Mouse (Mus musculus) midbrain, embryonic 14.5 days (tissue): Measurements from ENCODE around the gene Daam2. TPM values are rescaled to one million over a fixed set of nuclear protein-coding genes. Genes with fewer than 3 reads are reported as not detected.

Experiments used
- ATAC-seq: fragments of 200-750 bp; cut with Nextera tagmentation; 2 replicates; pipeline ENCODE4 v1.8.0; 2017; ENCODE audit warnings: moderate number of reproducible peaks, moderate library complexity; ENCODE audit not compliant: low FRiP score, low TSS enrichment
- DNase-seq: peaks from one replicate; pipeline ENCODE4 v3.0.0-alpha.2; 2015
- H3K27ac ChIP-seq: fragments of 300-500 bp; sonication (generic); replicated peaks from 2 replicates; pipeline ENCODE4 v1.5.1; 2014; ENCODE audit warnings: mild to moderate bottlenecking, low read depth, low read length, moderate library complexity
- H3K27me3 ChIP-seq: fragments of 300-500 bp; sonication (generic); 2 replicates; pipeline ENCODE4 v1.6.1; 2014; ENCODE audit warnings: low read length, control low read depth, mixed read lengths; ENCODE audit not compliant: control insufficient read depth, insufficient read depth
- H3K36me3 ChIP-seq: fragments of 300-500 bp; sonication (generic); 2 replicates; pipeline ENCODE4 v1.6.1; 2014; ENCODE audit warnings: low read length, control low read depth; ENCODE audit not compliant: control insufficient read depth, insufficient read depth
- H3K4me1 ChIP-seq: fragments of 300-500 bp; sonication (generic); 2 replicates; pipeline ENCODE4 v1.6.1; 2014; ENCODE audit warnings: mild to moderate bottlenecking, antibody characterized with exemption, low read length, control low read depth; ENCODE audit not compliant: control insufficient read depth, insufficient read depth
- H3K4me2 ChIP-seq: fragments of 300-500 bp; sonication (generic); 2 replicates; pipeline ENCODE4 v1.6.1; 2014; ENCODE audit warnings: mild to moderate bottlenecking, low read length, moderate library complexity
- H3K4me3 ChIP-seq: fragments of 300-500 bp; sonication (generic); replicated peaks from 2 replicates; pipeline ENCODE4 v1.5.1; 2014; ENCODE audit warnings: low read depth, low read length
- H3K9ac ChIP-seq: fragments of 300-500 bp; sonication (generic); replicated peaks from 2 replicates; pipeline ENCODE4 v1.6.1; 2014; ENCODE audit warnings: mild to moderate bottlenecking, low read length, moderate library complexity
- H3K9me3 ChIP-seq: fragments of 300-500 bp; sonication (generic); 2 replicates; pipeline ENCODE4 v1.6.1; 2016; ENCODE audit warnings: low read length, control low read depth, mixed read lengths; ENCODE audit not compliant: control insufficient read depth
- WGBS: fragments of 180-500 bp; shearing (Covaris S2); extraction: QIAGEN DNeasy Blood & Tissue Kit; methylation state at CpG from one replicate; pipeline ENCODE4 v1.1.7; 2014; 5-methylcytosine and 5-hydroxymethylcytosine counted together
- polyA plus RNA-seq: library from polyadenylated mRNA; unstranded; fragments of >200 nt; fragmentation: Nextera tagmentation; extraction: Ambion mirVana; gene quantifications from 2 replicates; pipeline ENCODE4 v1.2.1, GENCODE M21; 2014

Daam2 gene
- polyA plus RNA-seq, 1 experiment from 2014 or later, result 2.1 TPM

DNA sequence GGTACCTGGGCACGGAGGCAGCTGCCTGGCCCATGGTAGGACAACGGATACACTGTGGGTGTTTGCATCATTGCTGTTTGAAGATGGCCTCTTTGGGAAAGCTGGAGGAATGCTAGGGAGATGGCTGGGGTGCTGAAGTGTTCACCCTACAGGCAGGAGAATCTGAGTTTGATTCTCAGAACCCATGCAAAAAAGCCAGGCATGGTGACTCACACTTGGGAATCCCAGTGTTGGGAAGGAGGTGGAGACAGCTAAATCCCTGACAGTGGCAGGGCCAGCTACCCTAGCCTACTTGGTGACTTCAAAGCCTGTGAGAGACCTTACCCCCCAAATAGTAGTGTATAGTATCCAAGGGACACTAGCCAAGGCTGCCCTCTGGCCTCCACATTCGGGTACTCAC is 49.0 kb downstream of the Daam2 start:
- no peak overlapping the region for H3K9ac ChIP-seq
- H3K4me3 ChIP-seq, result no peak overlapping the region
- no peak for ATAC-seq
- no peak overlapping the region for H3K4me2 ChIP-seq
- WGBS, result 91% methylated on average over 3 of the region's 3 CpGs
- no peaks in the 10 kb centered on the region for H3K36me3 ChIP-seq
- DNase-seq, result no peak
- H3K9me3 ChIP-seq, result no peaks in the 10 kb centered on the region
- no peaks in the 10 kb centered on the region for H3K4me1 ChIP-seq
- no peaks in the 10 kb centered on the region for H3K27me3 ChIP-seq
- H3K27ac ChIP-seq, result no peak overlapping the region

DNA sequence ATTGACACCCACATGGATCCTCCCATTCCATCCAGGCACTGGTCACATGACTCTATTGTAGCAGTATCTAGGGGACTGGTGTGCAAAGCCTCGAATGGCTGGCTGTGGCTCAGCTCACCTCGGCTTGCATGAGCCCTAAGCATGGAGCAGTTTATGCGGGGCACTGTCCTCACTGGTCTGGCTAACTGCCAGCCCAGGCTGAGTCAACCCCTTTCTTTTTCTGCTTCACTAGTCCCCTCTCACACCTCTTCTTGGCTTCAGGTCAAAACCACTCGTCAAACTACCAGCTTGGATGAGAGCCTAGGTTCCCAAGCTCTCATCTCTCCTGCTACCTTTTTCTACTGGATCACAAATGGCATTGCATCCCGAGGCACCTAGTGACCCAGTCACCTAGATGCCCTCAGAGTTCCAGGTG is 51.5 kb downstream of the Daam2 start:
- H3K27me3 ChIP-seq, result no peaks in the 10 kb centered on the region
- WGBS, result 49% methylated on average over 5 of the region's 5 CpGs
- H3K27ac ChIP-seq, result no peak overlapping the region
- H3K36me3 ChIP-seq, result no peaks in the 10 kb centered on the region
- no peak for ATAC-seq
- H3K4me3 ChIP-seq, result no peak overlapping the region
- H3K4me2 ChIP-seq, result no peak overlapping the region
- no peaks in the 10 kb centered on the region for H3K9me3 ChIP-seq
- DNase-seq, result peak; percentile 57
- H3K4me1 ChIP-seq, result no peaks in the 10 kb centered on the region
- H3K9ac ChIP-seq, result no peak overlapping the region

DNA sequence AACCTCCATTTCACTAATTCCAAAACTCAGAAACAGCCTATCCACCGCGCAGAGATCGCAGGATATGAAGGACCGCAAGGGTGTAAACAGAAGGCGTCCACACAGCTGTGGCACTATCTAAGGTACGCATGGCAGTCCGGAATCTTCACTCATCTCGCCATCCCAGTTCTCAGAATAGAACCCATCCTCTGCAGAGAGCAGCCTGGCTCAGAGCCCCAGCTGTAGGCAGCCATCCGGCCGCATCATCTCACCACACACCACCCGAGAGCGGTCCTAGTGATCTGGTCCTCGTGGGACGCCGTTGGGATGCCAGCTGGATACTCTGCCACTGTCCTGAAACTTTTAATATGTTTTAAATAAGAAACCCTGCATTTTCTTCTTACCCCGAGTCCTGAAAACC is 54.7 kb downstream of the Daam2 start:
- H3K4me2 ChIP-seq, result no peak overlapping the region
- ATAC-seq (no peak), DNase-seq (no peak)
- no peaks in the 10 kb centered on the region for H3K4me1 ChIP-seq
- 94% methylated on average over 16 of the region's 16 CpGs for WGBS
- no peaks in the 10 kb centered on the region for H3K9me3 ChIP-seq
- no peaks in the 10 kb centered on the region for H3K36me3 ChIP-seq
- no peak overlapping the region for H3K27ac ChIP-seq
- no peak overlapping the region for H3K4me3 ChIP-seq
- H3K27me3 ChIP-seq, result no peaks in the 10 kb centered on the region
- H3K9ac ChIP-seq, result no peak overlapping the region

DNA sequence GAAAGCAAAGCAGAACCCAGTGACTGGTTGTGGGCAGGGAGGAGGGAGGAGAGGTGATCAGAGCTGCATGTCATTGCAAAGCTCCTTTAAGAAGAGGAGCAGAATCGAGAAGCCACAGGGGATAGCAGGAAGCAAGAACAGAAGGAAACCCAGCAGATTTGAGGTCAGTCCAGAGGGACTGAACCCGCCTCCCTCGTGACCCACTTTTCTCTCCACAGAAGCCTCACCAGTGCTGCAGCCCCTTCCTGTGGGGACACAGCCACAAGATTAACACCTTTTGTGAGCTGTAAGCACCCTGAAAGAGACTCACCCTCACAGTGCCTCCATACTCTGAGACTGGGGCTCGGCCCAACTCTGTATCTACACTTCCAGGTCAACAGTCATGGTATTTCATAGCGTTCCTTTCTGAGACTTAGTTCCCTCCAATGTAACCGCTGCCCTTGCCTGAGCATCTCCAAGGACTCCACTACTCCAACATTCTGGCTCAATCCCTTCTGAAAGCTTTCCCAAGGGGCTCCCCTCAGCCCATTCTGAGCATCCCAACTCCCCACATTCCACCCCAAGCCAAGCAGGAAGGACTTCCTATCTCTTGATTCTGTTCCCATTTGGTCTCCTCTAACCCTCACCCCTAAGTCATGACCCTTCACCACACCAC is 60.8 kb downstream of the Daam2 start:
- Histone ChIP-seq H3K4me2 (no peak overlapping the region), H3K27ac (no peak overlapping the region), H3K4me3 (no peak overlapping the region), H3K27me3 (no peaks in the 10 kb centered on the region), H3K36me3 (no peaks in the 10 kb centered on the region), H3K9ac (no peak overlapping the region), H3K9me3 (no peaks in the 10 kb centered on the region), H3K4me1 (no peaks in the 10 kb centered on the region)
- DNase-seq, result no peak
- 89% methylated on average over 6 of the region's 6 CpGs for WGBS
- ATAC-seq, result no peak

DNA sequence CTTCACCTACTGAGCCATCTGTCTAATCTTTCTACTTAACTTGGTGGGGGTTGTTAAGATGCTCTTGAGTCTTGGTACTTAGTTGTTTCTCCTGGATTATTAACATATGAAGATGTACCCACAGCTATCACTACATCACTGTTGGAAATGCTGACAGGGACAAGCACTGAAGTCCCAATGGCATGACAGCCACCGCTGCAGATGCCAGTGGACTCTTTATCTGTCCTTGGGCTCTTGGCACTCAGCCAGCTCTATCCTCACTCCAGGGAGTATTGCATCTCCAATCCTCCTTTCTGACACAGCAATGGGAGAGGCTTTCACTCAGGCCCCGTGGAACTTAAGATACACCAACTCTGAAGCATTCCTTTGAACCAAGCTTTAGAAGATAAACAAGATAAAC is 63.9 kb downstream of the Daam2 start:
- DNase-seq, result no peak

DNA sequence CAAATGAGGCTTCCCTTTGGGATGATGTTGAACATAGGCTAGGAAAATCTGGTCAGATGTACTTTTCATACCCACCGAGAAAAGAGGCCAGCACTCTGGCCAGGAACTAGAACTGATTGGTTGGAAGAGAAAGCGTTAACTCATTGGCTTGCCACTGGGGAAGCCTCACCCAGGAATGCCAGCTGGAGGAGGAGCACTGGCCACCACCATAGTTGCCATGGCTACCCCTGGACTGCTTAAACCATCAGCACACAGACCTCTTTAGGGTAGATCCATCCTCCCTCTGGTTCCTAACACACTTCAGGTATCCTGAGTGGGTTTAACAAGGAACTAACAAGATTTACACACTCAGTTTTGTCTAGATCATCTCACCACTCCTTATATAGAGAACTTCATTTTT is 64.5 kb downstream of the Daam2 start:
- Histone ChIP-seq H3K9ac (no peak overlapping the region), H3K4me1 (no peaks in the 10 kb centered on the region), H3K4me3 (no peak overlapping the region), H3K27ac (no peak overlapping the region), H3K36me3 (no peaks in the 10 kb centered on the region), H3K4me2 (no peak overlapping the region), H3K9me3 (no peaks in the 10 kb centered on the region), H3K27me3 (no peaks in the 10 kb centered on the region)
- no peak for DNase-seq
- WGBS, result 87% methylated on average over 2 of the region's 2 CpGs
- ATAC-seq, result no peak

More for the DNA sequence above, 63.9 kb downstream of the Daam2 start:
- H3K36me3 ChIP-seq, result no peaks in the 10 kb centered on the region
- H3K9me3 ChIP-seq, result no peaks in the 10 kb centered on the region
- H3K4me2 ChIP-seq, result no peak overlapping the region
- no peak overlapping the region for H3K27ac ChIP-seq
- WGBS, result 60% methylated on average over 2 of the region's 2 CpGs
- no peaks in the 10 kb centered on the region for H3K27me3 ChIP-seq
- no peak for ATAC-seq
- no peaks in the 10 kb centered on the region for H3K4me1 ChIP-seq
- H3K9ac ChIP-seq, result no peak overlapping the region
- no peak overlapping the region for H3K4me3 ChIP-seq

DNA sequence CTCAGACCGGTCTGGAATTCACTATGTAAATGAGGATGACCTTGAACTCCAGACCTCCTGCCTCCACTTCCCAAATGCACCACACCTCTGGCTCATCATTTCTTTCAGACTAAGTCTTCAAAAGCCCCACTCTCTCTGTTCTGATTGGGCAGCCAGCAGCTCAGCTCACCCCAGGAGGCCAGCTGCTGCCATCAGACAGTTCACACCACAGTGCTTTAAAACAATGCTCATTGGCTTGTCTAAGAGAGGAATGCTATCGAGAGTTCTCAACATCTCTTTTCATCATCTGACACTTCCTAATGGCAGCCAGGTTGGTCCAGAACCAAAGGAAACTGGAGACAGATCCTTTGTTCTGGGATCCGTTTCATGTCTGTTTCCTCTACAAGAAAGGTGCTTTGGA is 66.0 kb downstream of the Daam2 start:
- ATAC-seq (no peak), DNase-seq (no peak)
- Histone ChIP-seq H3K27ac (no peak overlapping the region), H3K36me3 (no peaks in the 10 kb centered on the region), H3K4me3 (no peak overlapping the region), H3K9ac (no peak overlapping the region), H3K9me3 (no peaks in the 10 kb centered on the region), H3K27me3 (no peaks in the 10 kb centered on the region), H3K4me2 (no peak overlapping the region), H3K4me1 (no peaks in the 10 kb centered on the region)
- WGBS, result 63% methylated on average over 3 of the region's 3 CpGs

DNA sequence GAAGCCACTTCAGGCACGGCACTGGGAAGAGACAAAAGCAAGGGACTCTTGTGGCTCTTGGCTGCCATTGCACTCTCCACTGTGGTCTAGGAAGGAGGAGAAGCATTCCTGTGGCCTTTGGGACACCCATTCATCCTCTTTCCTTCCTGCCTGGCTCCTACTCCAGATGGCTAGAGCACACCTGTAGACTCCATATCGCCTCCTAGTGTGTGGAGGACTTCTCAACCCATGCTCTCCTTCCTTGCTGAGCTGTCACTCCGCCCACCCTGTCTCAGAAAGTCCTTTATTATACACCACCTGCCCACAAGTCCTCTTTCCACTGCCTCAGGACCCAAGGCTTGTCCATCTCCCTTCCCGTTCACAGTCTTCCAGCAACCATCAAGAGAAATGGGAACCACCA is 70.9 kb downstream of the Daam2 start:
- ATAC-seq (no peak), DNase-seq (no peak)
- Histone ChIP-seq H3K4me1 (no peaks in the 10 kb centered on the region), H3K9ac (no peak overlapping the region), H3K9me3 (no peaks in the 10 kb centered on the region), H3K4me3 (no peak overlapping the region), H3K4me2 (no peak overlapping the region), H3K27me3 (no peaks in the 10 kb centered on the region), H3K27ac (no peak overlapping the region), H3K36me3 (no peaks in the 10 kb centered on the region)
- 88% methylated on average over 4 of the region's 4 CpGs for WGBS

DNA sequence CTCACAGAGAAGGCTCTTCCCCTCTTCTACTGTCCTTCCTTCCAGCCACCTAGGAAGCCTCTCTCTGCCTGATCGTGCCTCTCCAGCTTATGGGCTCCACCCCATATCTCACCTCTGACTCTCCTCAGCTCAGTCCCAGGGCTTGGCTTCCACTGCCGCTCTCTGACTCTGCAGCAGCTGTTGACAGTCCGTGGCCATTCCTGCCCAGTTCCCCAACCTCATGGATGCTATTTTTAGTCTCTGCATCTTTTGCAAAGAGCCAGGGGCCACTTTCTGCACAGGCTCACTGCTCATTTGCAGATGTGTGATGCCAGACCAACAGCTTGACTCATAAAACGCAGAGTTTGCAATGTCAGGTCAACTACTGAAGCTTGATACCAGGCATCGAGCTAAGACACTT is 75.0 kb downstream of the Daam2 start:
- H3K27me3 ChIP-seq, result no peaks in the 10 kb centered on the region
- H3K4me2 ChIP-seq, result no peak overlapping the region
- H3K4me3 ChIP-seq, result no peak overlapping the region
- no peaks in the 10 kb centered on the region for H3K9me3 ChIP-seq
- H3K36me3 ChIP-seq, result no peaks in the 10 kb centered on the region
- no peak overlapping the region for H3K9ac ChIP-seq
- no peak overlapping the region for H3K27ac ChIP-seq
- WGBS, result 84% methylated on average over 5 of the region's 5 CpGs
- no peaks in the 10 kb centered on the region for H3K4me1 ChIP-seq
- DNase-seq (no peak), ATAC-seq (no peak)
